Mouse (Mus musculus) MEL (cell line): ENCODE data around the gene Fam189b. TPM values are rescaled to one million over a fixed set of nuclear protein-coding genes. Genes with fewer than 3 reads are reported as not detected.

Source experiments
- DNase-seq: peaks from one replicate; pipeline ENCODE4 v3.0.0; 2011; ENCODE audit warnings: low read depth, low spot score
- H3K27ac ChIP-seq: 2 replicates; pipeline ENCODE4 v1.5.1; 2012; ENCODE audit warnings: low read depth, mild to moderate bottlenecking, control low read depth, low read length, moderate library complexity; ENCODE audit not compliant: control insufficient read depth
- H3K27me3 ChIP-seq, 2 experiments: fragments of 150-350 bp in 1 of 2; sonication (generic) in 1 of 2; 2 replicates each; pipeline ENCODE4 v1.6.1; 2012; ENCODE audit warnings: low read length in 2 of 2, mild to moderate bottlenecking in 2 of 2, improper control_type of control experiment in 1 of 2, moderate library complexity in 1 of 2; ENCODE audit not compliant: insufficient read depth in 2 of 2, control insufficient read depth in 1 of 2
- H3K36me3 ChIP-seq, 2 experiments: 2 replicates each; pipeline ENCODE4 v1.6.1; 2012 to 2014; ENCODE audit warnings: low read length in 2 of 2, improper control_type of control experiment in 1 of 2, inconsistent platforms in 1 of 2, mild to moderate bottlenecking in 1 of 2; ENCODE audit not compliant: insufficient read depth in 2 of 2, control insufficient read depth in 1 of 2
- H3K4me1 ChIP-seq, 2 experiments: fragments of 150-350 bp in 1 of 2; sonication (generic) in 1 of 2; 2 replicates each; pipeline ENCODE4 v1.6.1; 2012; ENCODE audit warnings: low read length in 2 of 2, improper control_type of control experiment in 1 of 2, mild to moderate bottlenecking in 1 of 2; ENCODE audit not compliant: insufficient read depth in 2 of 2, control insufficient read depth in 1 of 2
- H3K4me3 ChIP-seq, 2 experiments: fragments of 150-350 bp in 1 of 2; sonication (generic) in 1 of 2; 2 replicates each; pipeline ENCODE4 v1.5.1; 2012; ENCODE audit warnings: low read depth in 2 of 2, low read length in 2 of 2, mild to moderate bottlenecking in 2 of 2, moderate library complexity in 2 of 2, control low read depth in 1 of 2, improper control_type of control experiment in 1 of 2; ENCODE audit not compliant: control insufficient read depth in 1 of 2, insufficient read depth in 1 of 2
- H3K79me2 ChIP-seq: 2 replicates; pipeline ENCODE4 v1.6.1; 2012; ENCODE audit warnings: mild to moderate bottlenecking, low read length, moderate library complexity; ENCODE audit not compliant: control insufficient read depth, poor library complexity, insufficient read depth
- H3K9ac ChIP-seq: 2 replicates; pipeline ENCODE4 v1.6.1; 2012; ENCODE audit warnings: low read depth, mild to moderate bottlenecking, control low read depth, low read length, moderate library complexity; ENCODE audit not compliant: control insufficient read depth, poor library complexity, severe bottlenecking
- H3K9me3 ChIP-seq: fragments of 150-350 bp; sonication (generic); replicated peaks from 2 replicates; pipeline ENCODE4 v1.6.1; 2012; ENCODE audit warnings: mild to moderate bottlenecking, low read length, improper control_type of control experiment, moderate library complexity; ENCODE audit not compliant: insufficient read depth
- BHLHE40 ChIP-seq: IDR thresholded peaks from 2 replicates; pipeline ENCODE4 v1.6.1; 2012; ENCODE audit warnings: low read depth, mild to moderate bottlenecking, inconsistent platforms, low read length, improper control_type of control experiment, borderline replicate concordance
- CHD1 ChIP-seq: IDR thresholded peaks from 2 replicates; pipeline ENCODE4 v1.6.1; 2012; ENCODE audit warnings: low read depth, mild to moderate bottlenecking, inconsistent platforms, low read length, improper control_type of control experiment
- CHD2 ChIP-seq: IDR thresholded peaks from 2 replicates; pipeline ENCODE4 v1.6.1; 2011; ENCODE audit warnings: low read length, improper control_type of control experiment
- CTCF ChIP-seq, 3 experiments: IDR thresholded peaks in 2 of 3; conservative IDR thresholded peaks in 1 of 3; 2 replicates each; pipeline ENCODE4 v1.5.1; 2011 to 2012; ENCODE audit warnings: low read length in 3 of 3, low read depth in 2 of 3, mild to moderate bottlenecking in 2 of 3, improper control_type of control experiment in 1 of 3, inconsistent platforms in 1 of 3, mixed read lengths in 1 of 3, moderate library complexity in 1 of 3; ENCODE audit not compliant: control insufficient read depth in 1 of 3, insufficient read depth in 1 of 3, poor library complexity in 1 of 3, severe bottlenecking in 1 of 3
- ELF1 ChIP-seq: IDR thresholded peaks from 2 replicates; pipeline ENCODE4 v1.6.1; 2014; ENCODE audit warnings: low read depth, mild to moderate bottlenecking, inconsistent platforms, low read length, improper control_type of control experiment, moderate library complexity
- EP300 ChIP-seq, 2 experiments: IDR thresholded peaks; 2 replicates each; pipeline ENCODE4 v1.6.1; 2011; ENCODE audit warnings: improper control_type of control experiment in 2 of 2, low read length in 2 of 2, low read depth in 1 of 2, mild to moderate bottlenecking in 1 of 2
- ETS1 ChIP-seq: IDR thresholded peaks from 2 replicates; pipeline ENCODE4 v1.6.1; 2012; ENCODE audit warnings: low read depth, mild to moderate bottlenecking, inconsistent platforms, low read length, improper control_type of control experiment, moderate library complexity
- GABPA ChIP-seq: IDR thresholded peaks from 2 replicates; pipeline ENCODE4 v1.6.1; 2012; ENCODE audit warnings: low read depth, mild to moderate bottlenecking, inconsistent platforms, low read length, improper control_type of control experiment, moderate library complexity
- JUND ChIP-seq: IDR thresholded peaks from 2 replicates; pipeline ENCODE4 v1.6.1; 2011; ENCODE audit warnings: low read depth, mild to moderate bottlenecking, improper control_type of control experiment, low read length
- MAFK ChIP-seq: IDR thresholded peaks from 2 replicates; pipeline ENCODE4 v1.6.1; 2011; ENCODE audit warnings: low read depth, mild to moderate bottlenecking, low read length, improper control_type of control experiment, borderline replicate concordance
- MAX ChIP-seq: IDR thresholded peaks from 2 replicates; pipeline ENCODE4 v1.6.1; 2011; ENCODE audit warnings: low read length, improper control_type of control experiment
- MAZ ChIP-seq: IDR thresholded peaks from 2 replicates; pipeline ENCODE4 v1.6.1; 2012; ENCODE audit warnings: low read depth, mild to moderate bottlenecking, inconsistent platforms, low read length, improper control_type of control experiment
- MXI1 ChIP-seq: IDR thresholded peaks from 2 replicates; pipeline ENCODE4 v1.6.1; 2011; ENCODE audit warnings: mild to moderate bottlenecking, low read depth, low read length, improper control_type of control experiment
- MYB ChIP-seq: IDR thresholded peaks from 2 replicates; pipeline ENCODE4 v1.6.1; 2011; ENCODE audit warnings: mild to moderate bottlenecking, low read depth, low read length, improper control_type of control experiment
- MYC ChIP-seq: IDR thresholded peaks from 2 replicates; pipeline ENCODE4 v1.6.1; 2011; ENCODE audit warnings: low read depth, mild to moderate bottlenecking, low read length, improper control_type of control experiment, moderate library complexity
- POLR2A ChIP-seq, 2 experiments: IDR thresholded peaks; 2 replicates each; pipeline ENCODE4 v1.6.1; 2011 to 2012; ENCODE audit warnings: low read length in 2 of 2, mild to moderate bottlenecking in 2 of 2, control low read depth in 1 of 2, improper control_type of control experiment in 1 of 2, low read depth in 1 of 2, moderate library complexity in 1 of 2; ENCODE audit not compliant: control insufficient read depth in 1 of 2, insufficient read depth in 1 of 2, poor library complexity in 1 of 2
- POLR2AphosphoS2 ChIP-seq: IDR thresholded peaks from 2 replicates; pipeline ENCODE4 v1.6.1; 2011; ENCODE audit warnings: low read length, improper control_type of control experiment
- POLR2AphosphoS5 ChIP-seq: IDR thresholded peaks from 2 replicates; pipeline ENCODE4 v1.6.1; 2012; ENCODE audit warnings: low read depth, borderline replicate concordance, mild to moderate bottlenecking, inconsistent platforms, low read length, moderate library complexity, mixed read lengths
- RAD21 ChIP-seq: IDR thresholded peaks from 2 replicates; pipeline ENCODE4 v1.6.1; 2011; ENCODE audit warnings: mild to moderate bottlenecking, low read depth, low read length, improper control_type of control experiment
- RCOR1 ChIP-seq: IDR thresholded peaks from 2 replicates; pipeline ENCODE4 v1.6.1; 2012; ENCODE audit warnings: low read depth, mild to moderate bottlenecking, inconsistent platforms, low read length, improper control_type of control experiment
- SIN3A ChIP-seq: IDR thresholded peaks from 2 replicates; pipeline ENCODE4 v1.6.1; 2012; ENCODE audit warnings: low read length, improper control_type of control experiment, inconsistent platforms
- TAL1 ChIP-seq: IDR thresholded peaks from 2 replicates; pipeline ENCODE4 v1.6.1; 2012; ENCODE audit warnings: mild to moderate bottlenecking, inconsistent platforms, low read length, moderate library complexity, mixed read lengths
- TBP ChIP-seq: IDR thresholded peaks from 2 replicates; pipeline ENCODE4 v1.8.0; 2011; ENCODE audit warnings: low read depth, low read length, improper control_type of control experiment
- TCF12 ChIP-seq: IDR thresholded peaks from 2 replicates; pipeline ENCODE4 v1.6.1; 2014; ENCODE audit warnings: low read depth, mild to moderate bottlenecking, inconsistent platforms, low read length, improper control_type of control experiment, moderate library complexity
- USF2 ChIP-seq, 2 experiments: IDR thresholded peaks; 2 replicates each; pipeline ENCODE4 v1.6.1; 2011 to 2012; ENCODE audit warnings: improper control_type of control experiment in 2 of 2, low read length in 2 of 2, borderline replicate concordance in 1 of 2, inconsistent platforms in 1 of 2, low read depth in 1 of 2, mild to moderate bottlenecking in 1 of 2; ENCODE audit not compliant: insufficient read depth in 1 of 2
- ZMIZ1 ChIP-seq: IDR thresholded peaks from 2 replicates; pipeline ENCODE4 v1.6.1; 2012; ENCODE audit warnings: low read depth, mild to moderate bottlenecking, inconsistent platforms, low read length, improper control_type of control experiment, moderate library complexity
- ZNF384 ChIP-seq: IDR thresholded peaks from 2 replicates; pipeline ENCODE4 v1.6.1; 2012; ENCODE audit warnings: low read depth, mild to moderate bottlenecking, inconsistent platforms, low read length, improper control_type of control experiment
- polyA plus RNA-seq, 2 experiments: library from polyadenylated mRNA; stranded (reverse) in 1 of 2; unstranded in 1 of 2; fragments of >175 nt in 1 of 2; fragments of >200 nt in 1 of 2; gene quantifications; 2 replicates each; pipeline versions ENCODE4 v1.2.1 to v1.2.4; 2012; ENCODE audit warnings: low replicate concordance in 2 of 2, low read depth in 1 of 2; ENCODE audit not compliant: insufficient read length in 2 of 2, insufficient read depth in 1 of 2, missing spikeins in 1 of 2
- total RNA-seq: library from RNA; depleted of rRNA; stranded (reverse); fragments of 300-350 nt; gene quantifications from 2 replicates; pipeline ENCODE4 v1.2.3, GENCODE M21; 2012

Gene Fam189b
- total and polyA plus RNA-seq, 3 experiments: 7.0 to 35.3 TPM; not detected in 1

GRCm38 (mm10) chr3:89147979-89148311 is 35.0 kb upstream of the Fam189b start:
- TF ChIP-seq MYB: no peak
- TF ChIP-seq ZMIZ1: 0 out of 2 replicates have a peak, but pooled peaks have one; percentile 0
- TF ChIP-seq CTCF (IDR thresholded peaks at IDR 0.05 in 2 of 3, conservative IDR thresholded peaks at IDR 0.05 in 1 of 3; ENCODE audit: control insufficient read depth in 1 of 3, insufficient read depth in 1 of 3, low read depth in 2 of 3, low read length in 3 of 3, poor library complexity in 1 of 3, severe bottlenecking in 1 of 3): no peak
- Histone ChIP-seq H3K9ac (no peak overlapping the region), H3K4me1 (peaks cover 0 to 8% of the 10 kb centered on the region in 2 experiments; a peak in 2 of 4 replicates), H3K79me2 (no peaks in the 10 kb centered on the region), H3K4me3 (no peak overlapping the region), H3K36me3 (peaks cover 4 to 10% of the 10 kb centered on the region in 2 experiments; a peak in 3 of 4 replicates), H3K9me3 (no peaks in the 10 kb centered on the region), H3K27ac (no peak overlapping the region), H3K27me3 (no peaks in the 10 kb centered on the region)
- DNase-seq: no peak

GRCm38 (mm10) chr3:89148567-89148966 is 34.4 kb upstream of the Fam189b start:
- no peak overlapping the region for H3K9ac ChIP-seq
- H3K27me3 ChIP-seq: no peaks in the 10 kb centered on the region
- H3K4me1 ChIP-seq: peaks cover 0 to 8% of the 10 kb centered on the region in 2 experiments; a peak in 2 of 4 replicates

GRCm38 (mm10) chr3:89152084-89152835 is 30.7 kb upstream of the Fam189b start:
- Histone ChIP-seq H3K4me3 (no peak overlapping the region), H3K9ac (no peak overlapping the region), H3K79me2 (no peaks in the 10 kb centered on the region), H3K9me3 (no peaks in the 10 kb centered on the region), H3K4me1 (peaks cover 0 to 12% of the 10 kb centered on the region in 2 experiments; a peak in 2 of 4 replicates), H3K27me3 (no peaks in the 10 kb centered on the region), H3K27ac (no peak overlapping the region), H3K36me3 (peaks cover 0 to 12% of the 10 kb centered on the region in 2 experiments; a peak in 2 of 4 replicates)
- DNase-seq: peak; percentile 59
- TF ChIP-seq RCOR1: no peak
- TF ChIP-seq ZNF384: no peak
- no peak for TF ChIP-seq CHD2
- no peak for TF ChIP-seq CHD1
- TF ChIP-seq ZMIZ1: no peak
- no peak for TF ChIP-seq BHLHE40
- TF ChIP-seq MXI1: no peak
- no peak for TF ChIP-seq RAD21
- TF ChIP-seq SIN3A: peak; percentile 32; the same call in 1 of the 2 replicates
- 0 out of 2 replicates have a peak, but pooled peaks have one; percentile 11 for TF ChIP-seq ETS1
- TF ChIP-seq TBP: peak; percentile 50; the same call in 1 of the 2 replicates
- TF ChIP-seq USF2 (IDR thresholded peaks at IDR 0.05; ENCODE audit: borderline replicate concordance in 1 of 2, insufficient read depth in 1 of 2, low read depth in 1 of 2, low read length in 2 of 2): no peak
- no peak for TF ChIP-seq POLR2A (IDR thresholded peaks at IDR 0.05; ENCODE audit: control insufficient read depth in 1 of 2, insufficient read depth in 1 of 2, low read depth in 1 of 2, low read length in 2 of 2, poor library complexity in 1 of 2)
- TF ChIP-seq EP300 (IDR thresholded peaks at IDR 0.05; ENCODE audit: low read depth in 1 of 2, low read length in 2 of 2): peak in 1 of 2 experiments; percentile 45; a peak in 2 of 4 replicates
- TF ChIP-seq POLR2AphosphoS5: no peak
- no peak for TF ChIP-seq ELF1

More at GRCm38 (mm10) chr3:89148567-89148966, 34.4 kb upstream of the Fam189b start:
- peaks cover 4 to 10% of the 10 kb centered on the region in 2 experiments; a peak in 3 of 4 replicates for H3K36me3 ChIP-seq
- no peak for TF ChIP-seq MAFK
- TF ChIP-seq POLR2AphosphoS5: no peak; the same call in 1 of the 2 replicates
- no peak for TF ChIP-seq CTCF (IDR thresholded peaks at IDR 0.05 in 2 of 3, conservative IDR thresholded peaks at IDR 0.05 in 1 of 3; ENCODE audit: control insufficient read depth in 1 of 3, insufficient read depth in 1 of 3, low read depth in 2 of 3, low read length in 3 of 3, poor library complexity in 1 of 3, severe bottlenecking in 1 of 3)
- TF ChIP-seq USF2 (IDR thresholded peaks at IDR 0.05; ENCODE audit: borderline replicate concordance in 1 of 2, insufficient read depth in 1 of 2, low read depth in 1 of 2, low read length in 2 of 2): no peak
- no peak for TF ChIP-seq MYC
- no peak for TF ChIP-seq POLR2AphosphoS2
- no peak for TF ChIP-seq RAD21
- no peak for TF ChIP-seq MAZ
- TF ChIP-seq JUND: no peak
- TF ChIP-seq GABPA: no peak
- TF ChIP-seq EP300 (IDR thresholded peaks at IDR 0.05; ENCODE audit: low read depth in 1 of 2, low read length in 2 of 2): no peak
- no peak for TF ChIP-seq TAL1
- TF ChIP-seq TCF12: no peak
- TF ChIP-seq BHLHE40: no peak
- no peak for TF ChIP-seq CHD1
- no peak for TF ChIP-seq MAX
- no peak overlapping the region for H3K4me3 ChIP-seq
- no peak overlapping the region for H3K27ac ChIP-seq
- no peaks in the 10 kb centered on the region for H3K79me2 ChIP-seq
- H3K9me3 ChIP-seq: no peaks in the 10 kb centered on the region
- DNase-seq: no peak
